Mouse (Mus musculus) myocyte (in vitro differentiated cells): ENCODE measurements around the gene Rreb1.

Experiments
- MAX ChIP-seq: IDR thresholded peaks from one replicate; pipeline ENCODE4 v1.6.1; 2011; ENCODE audit warnings: low read depth, mild to moderate bottlenecking, control low read depth
- POLR2A ChIP-seq: IDR thresholded peaks from one replicate; pipeline ENCODE4 v1.6.1; 2011; ENCODE audit warnings: low read depth, mild to moderate bottlenecking, control low read depth, moderate library complexity; ENCODE audit not compliant: insufficient read length
- TCF12 ChIP-seq: IDR thresholded peaks from one replicate; pipeline ENCODE4 v1.6.1; 2011; ENCODE audit warnings: mild to moderate bottlenecking, control low read depth; ENCODE audit not compliant: poor library complexity, insufficient read depth, severe bottlenecking
- TCF3 ChIP-seq: IDR thresholded peaks from one replicate; pipeline ENCODE4 v1.6.1; 2011; ENCODE audit warnings: low read depth, control low read depth; ENCODE audit not compliant: insufficient read length

DNA sequence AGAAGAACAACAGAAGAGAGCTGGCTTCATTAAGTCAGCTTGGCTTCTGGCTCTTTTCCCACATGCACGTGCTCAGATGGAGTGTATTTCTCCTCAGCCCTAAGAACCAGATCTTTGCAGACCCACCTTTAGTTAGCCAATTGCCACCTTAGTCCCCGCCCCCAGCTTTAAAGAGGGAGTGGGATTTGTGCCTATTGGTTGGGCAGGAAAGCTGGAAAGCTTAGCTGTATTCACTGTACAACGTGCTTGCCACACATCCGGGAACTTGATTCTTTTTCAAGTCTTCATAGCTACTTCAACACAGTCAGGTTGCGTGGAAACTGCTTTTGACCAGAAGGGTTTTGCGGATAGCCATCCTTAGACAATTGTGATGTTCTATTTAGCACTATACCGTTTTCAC lies 30.7 kb upstream of the Rreb1 start:
- TF ChIP-seq POLR2A (no peak), MAX (no peak), TCF12 (no peak), TCF3 (no peak)
